Mouse (Mus musculus): ENCODE data around the gene Gm44965.

Gm44965 gene

DNA sequence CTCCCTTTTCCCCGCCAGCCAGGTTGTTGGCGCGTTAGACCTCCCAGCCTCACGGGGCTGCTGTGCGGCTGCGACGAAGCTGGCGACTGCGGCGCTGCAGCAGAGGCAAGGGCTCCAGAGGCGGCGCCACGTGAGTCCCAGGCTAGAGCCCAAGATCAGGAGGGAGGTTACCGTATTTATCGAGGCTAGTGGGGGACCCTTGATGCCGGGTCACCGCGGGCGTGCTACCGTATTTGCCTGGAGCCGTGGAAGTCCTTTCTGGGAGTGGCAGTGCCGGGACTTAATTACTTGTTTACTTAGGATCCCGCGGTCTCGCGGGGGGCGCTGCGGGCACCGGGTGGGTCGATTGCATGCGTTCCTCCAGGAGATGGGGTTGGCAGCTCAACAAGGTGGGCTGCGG is 33.2 kb downstream of the Gm44965 start:
- DNase-seq = peak; percentile 59 to 67

DNA sequence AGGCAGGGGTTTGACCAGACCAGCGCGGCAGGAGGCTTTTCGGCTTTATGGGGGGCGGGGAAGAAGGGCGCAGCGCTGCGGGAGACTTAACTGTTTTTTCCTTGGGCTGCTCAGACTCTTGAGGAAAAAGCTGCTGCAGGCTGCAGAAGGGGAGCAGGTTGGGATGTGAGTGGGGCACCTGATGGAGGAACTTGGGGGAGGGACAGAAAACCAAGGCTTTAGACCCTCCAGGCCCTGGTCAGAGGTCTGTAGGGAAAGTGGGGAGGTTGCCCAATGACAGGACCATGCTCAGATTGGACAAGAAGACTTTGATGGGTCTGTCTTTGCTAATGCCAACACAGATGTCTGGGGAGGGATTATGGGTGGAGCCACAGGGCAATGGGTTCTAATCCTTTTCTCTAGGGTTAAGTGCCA is 33.8 kb downstream of the Gm44965 start:
- no peak for DNase-seq

DNA sequence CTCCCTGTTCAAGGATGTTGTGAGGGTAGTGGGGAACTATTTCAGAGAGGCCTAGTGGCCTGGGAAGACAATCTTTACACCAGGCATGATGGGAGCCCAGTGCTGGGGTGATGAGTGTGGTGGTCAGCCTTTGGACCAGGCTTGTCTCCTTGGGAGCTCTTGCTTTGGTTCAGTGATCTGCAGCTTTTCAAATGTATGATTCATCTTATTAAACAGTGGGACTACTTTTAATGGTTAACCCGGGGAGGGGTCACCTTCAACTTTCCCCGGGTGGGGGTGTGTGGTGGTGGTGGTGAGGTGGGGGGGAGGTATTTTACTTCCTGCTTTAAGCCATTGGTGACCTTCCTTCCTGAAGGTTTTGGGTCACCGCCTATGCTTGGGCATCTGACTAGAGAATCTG is 34.6 kb downstream of the Gm44965 start:
- DNase-seq = no peak

DNA sequence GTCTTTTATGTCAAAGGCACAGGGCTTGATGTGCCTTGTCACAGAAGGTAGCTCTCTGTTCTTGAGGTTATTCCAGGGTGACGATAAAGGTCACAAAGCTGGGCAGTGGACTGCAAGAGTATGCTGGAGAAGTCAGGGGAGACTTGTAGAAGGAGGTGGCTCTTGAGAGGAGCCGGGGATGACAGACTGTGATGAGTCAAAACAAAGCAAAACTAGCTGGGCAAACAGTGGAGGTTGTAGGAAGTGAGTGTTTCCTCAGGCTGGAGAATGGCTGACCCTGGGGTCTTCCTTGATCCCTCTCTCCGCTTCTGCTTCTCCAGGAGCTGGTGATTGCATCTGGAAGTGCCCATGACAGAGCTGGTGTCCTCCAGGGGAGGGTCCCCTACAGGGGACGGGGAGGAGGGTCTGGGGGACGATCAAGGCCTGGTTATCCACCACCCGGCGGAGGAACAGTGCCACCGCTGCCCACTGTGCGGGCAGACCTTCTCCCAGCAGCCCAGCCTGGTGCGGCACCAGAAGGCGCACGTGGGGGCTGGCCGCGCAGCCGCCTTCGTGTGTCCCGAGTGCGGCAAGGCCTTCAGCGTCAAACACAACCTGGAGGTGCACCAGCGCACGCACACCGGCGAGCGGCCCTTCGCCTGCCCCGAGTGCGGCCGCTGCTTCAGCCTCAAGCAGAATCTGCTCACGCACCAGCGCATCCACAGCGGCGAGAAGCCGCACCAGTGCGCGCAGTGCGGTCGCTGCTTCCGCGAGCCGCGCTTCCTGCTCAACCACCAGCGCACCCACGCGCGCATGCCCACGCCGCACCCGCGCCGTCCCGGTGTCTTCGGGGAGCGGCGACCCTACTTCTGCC is 35.3 kb downstream of the Gm44965 start:
- peak; percentile 73 for DNase-seq

DNA sequence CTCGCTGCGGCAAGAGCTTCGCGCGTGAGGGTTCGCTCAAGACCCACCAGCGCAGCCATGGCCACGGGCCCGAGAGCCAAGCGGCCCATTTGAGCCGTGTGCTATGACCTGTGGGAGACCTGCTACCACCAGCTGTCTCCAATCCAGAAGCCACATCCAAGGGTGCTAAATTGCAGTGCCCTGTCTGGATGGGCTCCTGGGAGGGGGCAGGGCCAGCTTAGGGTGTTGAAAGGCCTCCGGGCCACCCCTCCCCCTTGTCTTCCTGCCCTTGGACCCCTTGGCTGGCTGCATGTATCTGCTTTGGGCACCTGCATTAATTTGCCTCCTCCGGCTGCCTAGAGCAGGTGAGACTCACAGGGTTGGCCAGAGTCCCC is 35.9 kb downstream of the Gm44965 start:
- DNase-seq = peak in 1 of 2 experiments; percentile 42

DNA sequence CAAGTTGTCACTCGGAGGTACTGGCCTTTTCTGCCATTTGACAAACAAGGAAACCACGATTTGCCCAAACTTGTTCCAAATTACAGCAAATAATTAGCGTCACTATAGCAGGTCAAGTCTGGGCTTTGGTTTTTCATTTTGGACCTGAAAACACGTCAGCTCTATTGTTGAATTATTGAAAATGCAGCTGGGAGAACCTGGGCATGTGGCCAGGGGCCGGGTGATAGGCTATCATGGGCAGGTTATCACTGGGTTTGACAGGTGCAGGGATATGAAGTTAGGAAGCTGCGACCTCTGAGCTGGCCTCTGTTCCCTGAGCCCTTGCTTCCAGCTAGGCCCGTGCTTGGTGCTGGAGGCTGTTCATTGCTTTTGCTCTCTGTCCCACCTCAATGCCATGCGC is 37.1 kb downstream of the Gm44965 start:
- DNase-seq = peak in 1 of 2 experiments; percentile 30

DNA sequence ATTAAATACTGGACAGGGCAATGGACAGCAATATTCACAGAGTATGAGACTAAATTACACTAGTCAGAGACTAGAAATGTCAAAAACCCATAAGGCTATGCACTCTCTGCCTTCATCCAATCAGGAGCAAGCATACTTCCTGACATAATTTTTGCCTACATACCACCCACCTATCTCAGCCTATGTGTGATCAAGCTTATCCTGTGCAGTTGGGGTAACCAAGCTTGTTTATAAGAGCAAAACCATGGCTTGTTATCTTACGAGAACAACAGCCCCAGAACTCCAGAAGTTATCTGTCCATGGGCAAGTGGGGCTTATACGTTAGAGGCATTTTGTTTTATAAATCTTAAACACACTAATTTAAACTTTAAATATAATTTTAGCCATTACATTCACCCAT is 41.4 kb downstream of the Gm44965 start:
- no peak for DNase-seq

DNA sequence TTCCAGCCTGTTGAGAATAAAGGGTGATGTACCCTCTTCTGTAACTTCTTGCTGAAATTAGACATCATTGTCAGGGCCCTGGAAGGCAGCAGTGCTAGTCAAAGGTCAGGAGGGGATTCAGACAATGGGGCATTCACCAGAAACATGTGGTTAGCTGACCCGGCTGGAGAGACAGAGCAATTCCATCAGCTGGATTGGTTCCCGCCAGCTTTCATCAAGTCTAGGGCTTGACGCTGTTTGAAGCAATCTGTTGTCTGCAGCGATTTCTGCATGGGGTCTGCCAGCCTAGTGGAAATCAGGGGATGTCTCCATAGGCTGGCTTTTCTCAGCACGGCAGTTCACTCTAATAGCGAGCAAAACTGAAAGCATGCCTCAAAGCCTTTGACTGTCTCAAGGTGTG is 42.8 kb downstream of the Gm44965 start:
- DNase-seq = no peak

DNA sequence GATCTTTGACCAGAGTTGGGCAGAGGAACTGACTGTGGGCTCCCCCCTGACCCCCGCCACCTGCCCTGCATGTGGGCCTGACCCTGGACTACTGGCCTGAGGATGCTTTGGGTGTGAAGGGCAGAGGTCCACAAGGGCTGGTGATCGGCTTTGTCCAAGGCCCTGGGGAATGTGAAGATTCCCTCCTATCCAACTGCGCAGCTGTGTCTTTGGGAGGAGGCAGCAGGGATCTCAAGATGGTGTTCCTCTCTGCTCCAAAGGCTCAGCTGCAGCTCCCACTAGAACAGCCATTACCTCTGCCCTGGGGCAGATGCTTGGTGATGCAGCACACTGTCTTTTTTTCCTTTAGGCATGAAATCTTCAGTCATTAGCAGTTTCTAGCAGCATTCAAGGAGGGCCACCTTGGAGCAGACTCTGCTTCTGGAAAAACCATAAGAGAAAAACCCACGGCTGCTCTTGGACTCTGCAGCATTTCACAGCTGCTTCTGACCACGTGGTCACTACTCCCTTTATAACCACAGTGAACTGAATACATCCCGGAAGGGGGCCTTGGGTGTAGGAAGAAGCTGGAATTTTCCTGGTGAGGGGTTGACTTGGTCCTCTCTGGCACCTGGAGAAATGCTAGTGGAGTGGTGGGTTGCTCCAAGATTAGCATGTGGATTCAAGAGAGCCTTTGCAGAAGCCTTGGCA is 44.2 kb downstream of the Gm44965 start:
- DNase-seq = no peak

DNA sequence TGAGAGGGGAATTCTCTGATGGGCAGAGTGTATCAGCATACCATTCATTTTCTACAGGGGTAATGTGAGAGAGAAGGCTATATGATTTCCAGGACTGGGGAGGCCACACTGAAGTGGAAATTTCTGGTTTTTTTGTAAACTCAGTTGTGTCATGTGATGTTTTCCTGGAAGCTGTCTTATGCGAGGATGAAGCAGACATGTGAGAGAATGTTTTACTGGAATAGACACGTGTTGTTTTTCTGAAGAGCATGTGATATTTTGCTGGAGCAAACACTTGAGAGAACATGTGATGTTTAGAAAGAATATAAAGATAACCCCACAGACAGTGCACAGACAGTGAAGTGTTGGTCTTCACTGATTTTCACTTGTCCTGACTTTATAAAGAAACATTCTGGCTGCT is 44.8 kb downstream of the Gm44965 start:
- DNase-seq = no peak

DNA sequence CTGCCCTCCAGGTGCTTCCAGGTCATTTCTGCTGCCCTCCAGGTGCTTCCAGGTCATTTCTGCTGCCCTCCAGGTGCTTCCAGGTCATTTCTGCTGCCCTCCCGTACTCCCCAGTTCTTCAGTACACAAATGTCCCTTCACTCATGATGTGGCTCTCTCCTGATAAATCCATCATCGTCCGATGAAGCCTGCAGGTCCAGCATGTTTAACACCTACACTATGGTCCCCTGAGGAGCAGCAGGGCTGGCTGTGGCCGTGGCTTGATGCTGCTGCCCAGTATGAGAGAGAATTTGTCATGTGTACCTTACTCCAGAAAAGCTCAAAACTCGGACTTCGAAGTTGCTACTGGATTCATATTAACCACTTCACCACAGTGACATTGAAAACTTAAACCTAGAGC is 47.6 kb downstream of the Gm44965 start:
- no peak for DNase-seq

DNA sequence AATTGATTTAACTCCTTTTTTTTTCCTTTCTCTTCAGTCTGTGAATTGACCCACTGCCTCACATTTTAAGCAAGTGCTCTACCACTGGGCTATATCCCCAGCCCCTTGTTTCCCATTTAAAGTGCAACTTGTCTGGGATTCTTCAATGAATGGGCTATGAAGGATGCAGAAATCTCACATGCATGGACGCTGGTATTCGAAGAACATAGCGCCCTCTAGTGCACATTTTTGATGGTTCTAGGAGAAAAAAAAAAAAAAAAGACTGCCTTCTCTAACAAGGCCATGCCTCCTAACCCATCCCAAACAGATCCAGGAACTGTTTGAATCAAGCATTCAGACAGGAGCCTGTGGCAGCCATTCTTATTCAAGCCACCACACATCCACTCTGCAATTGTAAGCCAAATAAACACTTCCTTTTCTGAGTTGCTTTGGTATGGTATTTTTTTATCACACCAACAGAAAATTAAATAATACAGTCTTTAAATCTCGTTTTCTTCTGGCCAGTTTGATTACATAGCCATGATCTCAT is 49.1 kb downstream of the Gm44965 start:
- DNase-seq = peak; percentile 72 to 87

DNA sequence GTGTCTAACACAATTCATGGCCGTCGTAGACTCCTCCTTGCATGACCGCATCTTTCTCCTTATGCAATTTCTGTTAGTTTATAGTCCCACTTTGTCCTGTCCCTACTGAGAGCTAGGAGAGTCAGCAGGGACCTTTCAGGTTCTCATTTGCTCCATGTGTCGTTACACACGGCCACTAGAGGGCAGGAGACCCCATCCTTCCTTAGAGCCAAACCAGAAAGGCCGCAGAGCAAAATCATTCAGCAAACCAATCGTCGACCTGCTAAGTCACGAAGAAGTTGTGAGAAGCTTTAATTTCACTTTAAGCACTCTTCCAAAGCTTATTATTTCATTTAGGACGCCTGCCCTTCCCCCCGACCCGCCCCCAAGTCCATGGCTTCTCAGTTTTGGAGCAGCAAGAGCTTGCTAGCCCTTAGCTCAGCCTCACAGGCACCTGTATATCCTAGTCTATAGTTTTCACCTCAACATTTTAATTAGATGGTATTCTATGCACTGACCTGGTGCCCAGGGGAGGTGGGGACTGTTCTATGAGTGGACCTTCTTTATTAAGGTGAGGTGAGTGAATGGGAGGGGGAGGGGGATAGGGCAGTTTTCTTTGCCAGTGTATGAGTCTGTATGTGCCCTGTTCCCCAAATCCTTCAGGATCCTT is 52.0 kb downstream of the Gm44965 start:
- DNase-seq = peak; percentile 83 to 86

DNA sequence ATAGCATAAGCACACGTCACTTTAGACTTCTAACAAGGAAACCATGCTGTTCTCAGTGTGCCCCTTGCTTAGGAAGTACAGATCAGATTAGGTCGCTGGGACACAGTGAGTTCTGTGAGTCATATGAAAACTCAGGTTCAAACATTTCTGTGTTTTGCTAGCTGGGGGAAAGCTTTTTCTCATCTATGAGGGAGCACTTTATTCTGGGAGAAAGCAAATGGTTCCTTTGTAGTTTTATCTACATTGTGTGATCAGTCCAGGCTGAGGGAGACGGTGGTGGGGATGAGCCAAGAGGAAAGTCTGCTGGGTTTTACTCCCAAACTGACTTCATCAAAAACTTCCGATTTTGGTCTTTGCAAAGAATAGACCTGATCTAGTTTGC is 52.6 kb downstream of the Gm44965 start:
- no peak for DNase-seq

DNA sequence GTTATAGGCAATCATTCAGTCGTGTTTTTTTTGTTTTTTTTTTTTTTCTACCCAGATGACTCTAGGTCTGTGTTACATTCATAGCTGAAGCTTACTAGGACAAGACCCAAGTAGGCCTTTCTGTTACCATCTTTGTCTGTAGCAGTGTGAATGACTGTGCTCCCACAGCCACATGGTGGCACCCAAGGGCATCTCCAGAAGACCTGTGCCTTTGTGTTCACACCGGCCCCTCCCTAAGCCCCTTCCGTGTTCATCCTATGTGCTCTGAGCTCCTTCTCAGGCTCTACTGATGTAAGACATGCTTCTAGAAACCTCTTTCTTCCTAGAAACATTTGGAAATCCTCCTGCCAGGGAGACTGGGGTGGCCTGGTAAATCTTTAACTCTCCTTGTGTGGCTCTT is 53.3 kb downstream of the Gm44965 start, which contains the start of gene Gimap8:
Gene Gimap8, plus strand, starts transcription at position 240 of the 400 bp plus-strand sequence.
- peak; percentile 58 to 66 for DNase-seq

DNA sequence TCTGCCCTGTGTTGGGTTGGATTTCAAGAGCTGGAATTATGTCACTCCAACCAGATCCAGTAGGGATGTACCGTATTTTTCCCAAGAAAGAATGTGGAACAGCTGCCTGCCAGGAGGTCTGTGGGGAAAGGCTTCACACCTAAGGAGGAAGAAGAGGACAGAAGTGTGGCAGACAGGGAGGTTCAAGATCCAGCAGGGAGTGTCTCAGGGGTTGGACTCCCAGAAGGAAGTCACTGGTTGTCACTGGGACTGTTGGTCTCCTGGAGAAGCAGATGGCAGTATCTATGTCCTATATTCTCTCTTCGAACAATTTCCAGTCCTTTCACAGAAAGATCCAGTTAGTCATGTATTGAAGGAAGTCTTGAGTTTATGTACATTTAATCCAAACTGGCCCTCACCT is 53.9 kb downstream of the Gm44965 start:
- no peak for DNase-seq

DNA sequence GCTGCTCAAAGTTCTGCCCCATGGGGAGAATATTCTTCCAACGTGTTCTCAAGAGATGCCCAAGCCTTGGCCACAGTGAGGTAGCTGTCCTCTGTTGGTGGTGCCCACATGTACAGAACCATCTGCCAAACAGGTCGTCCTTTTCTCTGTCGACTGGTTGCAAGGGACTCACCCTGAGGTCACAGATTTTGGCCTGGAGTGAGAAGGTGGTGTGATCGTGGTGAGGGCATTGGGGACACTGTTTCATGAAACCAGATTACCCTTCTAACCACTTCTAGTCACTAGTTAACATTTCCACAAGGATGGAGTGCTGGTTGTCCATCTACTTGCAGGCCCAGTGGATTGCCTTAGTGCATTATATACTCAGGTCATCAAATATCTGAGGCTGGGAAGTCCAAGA is 55.0 kb downstream of the Gm44965 start:
- no peak for DNase-seq

DNA sequence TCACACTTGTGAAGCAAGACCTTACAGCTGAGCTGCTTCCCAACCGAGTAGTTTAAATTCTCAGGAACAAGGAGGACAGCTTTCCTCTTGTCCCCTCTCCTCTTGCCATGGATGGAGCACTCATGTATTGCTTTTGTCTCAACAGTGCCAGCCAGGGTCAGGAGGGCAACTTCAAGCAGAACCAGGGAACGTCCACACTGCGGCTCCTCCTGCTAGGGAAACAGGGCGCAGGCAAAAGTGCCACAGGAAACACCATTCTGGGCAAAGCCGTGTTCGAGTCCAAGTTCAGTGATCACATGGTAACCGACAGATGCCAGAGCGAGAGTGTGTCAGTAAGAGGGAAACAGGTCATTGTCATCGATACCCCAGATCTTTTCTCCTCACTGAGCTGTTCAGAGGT is 56.3 kb downstream of the Gm44965 start:
- DNase-seq = no peak

DNA sequence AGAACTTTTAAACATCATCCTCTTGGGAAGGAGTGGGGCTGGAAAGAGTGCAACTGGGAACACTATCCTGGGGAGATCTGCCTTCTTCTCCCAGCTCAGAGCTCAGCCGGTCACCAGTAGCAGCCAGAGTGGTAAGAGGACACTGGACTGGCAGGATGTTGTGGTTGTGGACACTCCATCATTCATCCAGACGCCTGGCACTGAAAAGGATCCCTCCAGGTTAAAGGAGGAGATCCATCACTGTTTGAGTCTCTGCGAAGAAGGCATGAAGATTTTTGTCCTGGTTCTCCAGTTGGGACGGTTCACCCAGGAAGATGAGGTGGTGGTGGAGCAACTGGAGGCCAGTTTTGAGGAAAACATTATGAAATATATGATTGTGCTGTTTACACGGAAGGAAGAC is 65.0 kb downstream of the Gm44965 start:
- DNase-seq = no peak

DNA sequence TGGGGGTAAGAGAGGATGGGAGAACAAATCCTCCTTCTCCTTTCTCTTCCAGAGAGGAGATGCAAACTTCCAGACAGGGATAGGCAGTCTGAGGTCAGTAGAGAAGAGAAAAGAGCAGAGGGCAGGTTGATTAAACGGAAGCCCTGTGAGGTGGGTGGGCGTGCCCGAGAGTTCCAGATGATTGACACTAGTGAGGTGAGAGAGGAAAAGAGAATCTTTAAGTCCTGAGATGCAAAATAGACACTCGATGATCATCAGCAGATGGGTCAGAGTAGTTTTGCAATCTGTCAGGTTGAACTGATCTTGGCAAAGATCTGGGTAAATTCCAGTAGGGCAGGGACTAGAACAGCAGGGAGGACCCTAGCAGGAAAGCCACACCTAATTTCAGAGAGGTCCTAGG is 71.0 kb downstream of the Gm44965 start:
- DNase-seq = no peak

DNA sequence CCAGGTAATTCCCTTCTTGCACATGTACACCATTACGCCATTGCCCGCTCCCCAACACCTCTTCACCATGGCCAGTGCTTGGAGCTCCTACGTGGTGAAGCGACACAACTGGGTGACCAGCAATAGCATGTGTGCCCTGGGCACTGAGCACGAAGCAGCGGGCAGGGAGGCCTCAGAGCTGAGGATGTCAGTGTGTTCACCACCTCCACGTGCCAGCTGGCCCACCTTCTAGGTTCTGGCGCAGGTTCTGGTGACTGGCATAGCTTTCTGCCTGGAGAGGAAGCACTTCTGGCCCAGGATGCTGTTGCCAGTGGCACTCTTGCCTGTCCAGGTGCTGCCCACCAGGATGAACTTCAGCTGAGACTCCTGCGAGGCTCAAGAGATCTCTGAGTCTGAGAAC is 71.7 kb downstream of the Gm44965 start:
- peak; percentile 39 to 50 for DNase-seq

DNA sequence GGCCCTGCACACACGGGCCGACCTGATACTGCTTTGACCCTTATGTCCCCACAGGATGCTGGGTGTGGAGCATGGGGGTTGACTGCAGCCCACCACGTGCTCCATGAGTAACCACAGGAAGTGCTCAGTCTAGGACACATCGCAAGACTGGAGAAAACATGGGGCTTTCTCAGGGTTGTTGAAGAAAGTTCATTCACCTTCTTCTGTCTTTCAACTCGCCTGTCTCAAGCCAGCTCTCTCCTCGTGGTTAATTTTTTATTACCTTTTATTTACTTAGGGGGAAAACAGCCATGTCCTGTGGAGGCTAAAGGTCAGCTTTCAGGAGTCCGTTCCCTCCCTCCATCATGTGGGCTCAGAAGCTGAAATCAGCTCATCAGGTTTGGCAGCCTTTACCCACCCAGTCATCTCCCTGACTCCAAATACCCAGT is 72.4 kb downstream of the Gm44965 start:
- DNase-seq = no peak

DNA sequence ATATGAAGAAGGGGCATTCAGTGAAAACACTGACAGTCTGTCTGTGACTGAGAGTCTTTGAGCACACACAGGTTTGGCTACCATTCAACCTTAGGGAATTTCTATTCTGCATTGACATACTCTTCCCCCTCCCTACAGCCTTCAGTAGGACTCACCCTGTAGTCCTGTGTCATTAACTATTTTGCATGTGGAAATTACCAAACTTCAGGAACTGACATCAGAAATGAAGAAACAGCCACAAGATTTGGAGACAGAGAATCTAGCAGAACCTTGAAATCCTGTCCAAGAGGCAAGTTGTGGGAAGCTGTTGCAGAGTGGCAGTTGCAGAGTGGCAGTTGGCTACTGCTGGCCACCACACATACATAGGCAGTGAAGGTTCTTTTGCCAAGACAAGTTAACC is 74.3 kb downstream of the Gm44965 start:
- DNase-seq = no peak

All from cerebellum, postnatal 10 days (tissue).